Mouse (Mus musculus) layer of hippocampus, adult 18-20 months (tissue): Measurements from ENCODE around the gene Psma7. TPM values are rescaled to one million over a fixed set of nuclear protein-coding genes. Genes with fewer than 3 reads are reported as not detected.
A peak's percentile ranks its signal among the peaks of the same experiment; 100 is the strongest.

Experiments
- DNase-seq, 2 experiments: peaks; one replicate each; pipeline ENCODE4 v3.0.0; 2022; ENCODE audit warnings: low spot score in 2 of 2
- long read RNA-seq: library from polyadenylated mRNA; stranded (forward); transcript quantifications from one replicate; pipeline ENCODE4 v2.0.0, GENCODE M21; 2021
- total RNA-seq, 2 experiments: library from RNA; stranded (reverse); gene quantifications; 2 replicates each; pipeline ENCODE4 v1.2.3; 2021

Psma7 gene
- total RNA-seq: 100 to 1,000 TPM; 163 to 171 TPM
- long read RNA-seq, transcript Psma7-201 (7 exons, 914 nt): major isoform, 92 of 236 reads
- long read RNA-seq, partial matches to known transcripts: 119 of 236 reads
- long read RNA-seq, other reads (novel, unspliced or antisense): 22 of 236 reads

GRCm38 (mm10) chr2:180042256-180042857 is at the start of gene Psma7, which contains the start of gene Ss18l1:
Gene Psma7, minus strand, starts transcription at chr2:180042433.
Gene Ss18l1, plus strand, starts transcription at chr2:180042509.
- peak; percentile 87 to 90 for DNase-seq

DNA sequence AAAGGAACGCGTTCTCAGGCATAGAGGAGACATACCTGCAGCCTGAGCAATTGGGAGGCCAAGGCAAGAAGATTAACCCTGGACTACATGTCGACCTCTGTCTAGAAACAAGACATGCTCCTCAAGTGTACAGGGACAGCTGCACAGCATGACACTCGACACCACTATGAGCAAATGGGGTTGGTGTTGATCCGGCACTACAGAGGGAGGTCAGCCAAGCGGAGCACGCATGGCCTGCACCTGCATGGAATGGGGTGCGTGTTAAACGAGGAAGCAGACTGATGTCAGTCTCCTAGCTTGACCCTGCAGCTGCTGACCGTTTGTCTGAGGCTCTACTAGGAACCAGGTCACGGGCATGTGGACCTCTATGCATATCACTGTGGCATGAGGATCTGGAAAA is 48.1 kb upstream of the Psma7 start:
- no peak for DNase-seq

DNA sequence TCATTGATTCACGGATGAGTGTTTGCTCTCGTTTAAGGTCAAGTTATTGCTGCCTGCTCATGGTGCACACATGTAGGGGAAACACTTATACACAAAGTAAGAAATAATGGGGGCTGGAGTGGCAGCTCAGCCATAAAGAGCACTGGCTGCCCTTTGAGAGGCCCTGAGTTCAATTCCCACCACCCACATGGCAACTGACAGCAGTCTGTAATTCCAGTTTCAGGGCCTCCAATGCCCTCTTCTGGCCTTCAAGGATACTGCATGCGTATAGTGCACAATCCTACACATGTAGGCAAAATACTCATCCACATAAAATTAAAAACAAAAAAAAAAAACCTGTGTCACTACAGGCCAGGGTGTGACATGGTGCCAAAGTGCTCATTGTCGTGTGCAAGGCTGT is 45.2 kb upstream of the Psma7 start:
- DNase-seq: no peak

DNA sequence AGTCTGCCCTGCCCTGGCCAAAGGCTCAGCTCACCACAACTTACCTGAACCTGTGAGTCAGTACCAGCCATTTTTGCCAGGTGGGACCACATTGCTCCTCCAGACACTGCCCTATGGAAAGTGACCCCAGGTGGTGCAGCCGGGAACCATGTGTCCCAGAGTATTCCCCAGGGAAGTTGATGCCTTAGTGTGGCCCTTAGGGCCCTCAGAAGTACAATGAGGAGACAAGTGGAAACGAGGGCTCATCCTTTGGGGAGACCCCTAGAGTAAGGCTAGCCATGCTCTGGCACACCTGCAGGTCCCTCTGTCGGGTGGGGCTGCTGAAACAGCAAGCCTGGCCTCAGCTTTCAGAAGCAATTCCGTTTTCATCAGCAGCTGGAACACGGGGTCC is 44.4 kb upstream of the Psma7 start:
- no peak for DNase-seq

GRCm38 (mm10) chr2:180085926-180086636 is 43.8 kb upstream of the Psma7 start:
- no peak for DNase-seq

GRCm38 (mm10) chr2:180084565-180084964 is 42.3 kb upstream of the Psma7 start:
- DNase-seq: peak in 1 of 2 experiments; percentile 67

GRCm38 (mm10) chr2:180083063-180083462 is 40.8 kb upstream of the Psma7 start:
- no peak for DNase-seq

GRCm38 (mm10) chr2:180080680-180081079 is 38.4 kb upstream of the Psma7 start:
- DNase-seq: no peak

- no peak for DNase-seq
Measured at GRCm38 (mm10) chr2:180077622-180078021, 35.4 kb upstream of the Psma7 start.

- no peak for DNase-seq
Measured at GRCm38 (mm10) chr2:180072886-180073285, 30.7 kb upstream of the Psma7 start.

DNA sequence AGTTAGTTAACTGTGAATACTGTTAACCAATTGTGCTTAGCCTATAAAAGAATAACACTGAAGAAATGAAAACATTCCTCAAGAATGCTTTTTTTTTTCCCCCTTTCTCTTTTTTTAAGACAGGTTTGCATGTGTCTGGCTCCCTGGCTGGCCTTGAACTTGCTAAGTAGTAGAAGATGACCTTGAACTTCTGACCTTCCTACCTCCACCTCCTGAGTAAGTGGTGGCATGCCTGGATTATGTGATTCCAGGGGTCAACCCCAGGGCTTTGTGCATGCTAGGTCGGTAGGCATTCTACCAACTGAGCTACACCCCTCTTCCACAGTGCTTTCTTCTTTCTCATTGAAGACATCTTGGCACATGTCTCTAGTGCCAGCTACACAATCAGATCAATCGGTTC is 29.4 kb upstream of the Psma7 start:
- no peak for DNase-seq

- peak; percentile 95 to 97 for DNase-seq
Measured at GRCm38 (mm10) chr2:180070481-180071453, 28.5 kb upstream of the Psma7 start, which contains the start of gene Mtg2. Gene Mtg2, plus strand, starts transcription at chr2:180070588.

DNA sequence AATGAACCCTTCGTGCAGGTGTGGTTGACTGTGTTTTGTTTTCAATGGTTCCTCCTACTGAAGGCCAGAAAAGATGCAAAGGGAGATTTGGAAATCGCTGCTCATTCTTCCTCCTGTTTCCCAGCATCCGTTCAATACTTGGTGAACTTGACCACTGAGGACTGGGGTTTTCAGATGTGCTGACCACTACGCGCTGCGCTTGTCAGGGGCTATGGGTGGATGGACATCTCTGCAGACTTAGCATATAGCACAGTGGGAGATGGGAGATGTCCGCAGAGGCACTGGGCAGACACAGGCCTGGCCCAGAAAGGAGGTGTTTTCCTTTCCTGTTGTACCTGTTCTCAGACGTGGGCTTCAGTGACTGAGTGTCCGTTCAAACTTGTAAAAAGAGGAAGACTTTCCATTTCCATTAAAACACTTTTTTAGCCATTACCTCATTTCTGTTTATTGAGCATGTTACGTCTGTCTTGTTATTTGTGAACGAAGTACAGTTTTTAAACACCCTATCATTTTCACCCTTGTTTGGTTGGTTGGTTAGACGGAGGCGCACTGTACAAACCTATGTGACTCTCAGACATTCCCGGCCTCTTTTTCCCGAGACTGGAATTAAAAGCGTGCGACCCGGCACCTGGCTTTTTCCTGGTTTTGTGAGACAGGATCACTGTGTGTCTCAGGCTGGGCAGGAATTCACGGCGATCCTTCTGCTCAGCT is 27.7 kb upstream of the Psma7 start:
- no peak for DNase-seq

- DNase-seq: no peak
Measured at GRCm38 (mm10) chr2:180063338-180064131, 21.3 kb upstream of the Psma7 start.

DNA sequence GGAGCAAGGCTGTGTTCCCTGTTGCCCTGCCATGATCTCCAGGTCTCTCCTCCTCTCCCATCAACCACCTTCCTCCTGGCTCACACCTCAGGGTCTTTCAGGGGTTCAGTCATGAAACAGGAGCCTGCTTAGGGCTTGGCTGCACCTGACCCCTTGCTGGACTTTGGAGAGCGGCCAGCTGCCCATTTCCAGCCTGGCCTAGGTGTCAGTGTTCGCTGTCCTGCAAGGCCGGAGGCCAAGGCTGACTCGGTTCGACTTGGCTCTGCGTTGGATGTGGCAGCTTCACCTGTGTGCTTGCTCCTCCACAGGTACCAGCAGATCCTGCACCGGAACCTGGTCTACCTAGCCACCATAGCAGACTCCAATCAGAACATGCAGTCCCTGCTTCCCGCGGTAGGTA is 10.8 kb upstream of the Psma7 start:
- no peak for DNase-seq

GRCm38 (mm10) chr2:180051986-180052733 is 9.9 kb upstream of the Psma7 start:
- DNase-seq: no peak

- peak; percentile 45 to 84 for DNase-seq
Measured at GRCm38 (mm10) chr2:180050986-180051385, 8.8 kb upstream of the Psma7 start.

GRCm38 (mm10) chr2:180047980-180048635 is 5.9 kb upstream of the Psma7 start:
- peak; percentile 64 to 82 for DNase-seq

- no peak for DNase-seq
Measured at GRCm38 (mm10) chr2:180047580-180047979, 5.3 kb upstream of the Psma7 start.
